Mouse (Mus musculus) limb, embryonic 14.5 days (tissue): ENCODE results near the gene Rac3. TPM values are rescaled to one million over a fixed set of nuclear protein-coding genes. Genes with fewer than 3 reads are reported as not detected.

Source experiments
- ATAC-seq: fragments of 200-750 bp; cut with Nextera tagmentation; 2 replicates; pipeline ENCODE4 v1.8.0; 2017; ENCODE audit warnings: low read depth, moderate number of reproducible peaks, moderate TSS enrichment; ENCODE audit not compliant: low FRiP score
- DNase-seq: peaks from one replicate; pipeline ENCODE4 v3.0.0-alpha.2; 2015; ENCODE audit warnings: low spot score
- H3K27ac ChIP-seq: fragments of 300-500 bp; sonication (generic); replicated peaks from 2 replicates; pipeline ENCODE4 v1.5.1; 2014; ENCODE audit warnings: low read depth, mild to moderate bottlenecking, low read length, moderate library complexity, mixed read lengths
- H3K27me3 ChIP-seq: fragments of 300-500 bp; sonication (generic); 2 replicates; pipeline ENCODE4 v1.6.1; 2014; ENCODE audit warnings: low read length, mixed read lengths; ENCODE audit not compliant: control insufficient read depth, insufficient read depth
- H3K36me3 ChIP-seq: fragments of 300-500 bp; sonication (generic); 2 replicates; pipeline ENCODE4 v1.6.1; 2014; ENCODE audit warnings: mild to moderate bottlenecking, low read length, moderate library complexity, mixed read lengths; ENCODE audit not compliant: control insufficient read depth, insufficient read depth
- H3K4me1 ChIP-seq: fragments of 300-500 bp; sonication (generic); 2 replicates; pipeline ENCODE4 v1.6.1; 2014; ENCODE audit warnings: antibody characterized with exemption, low read length, mixed read lengths; ENCODE audit not compliant: control insufficient read depth, insufficient read depth
- H3K4me2 ChIP-seq: fragments of 300-500 bp; sonication (generic); replicated peaks from 2 replicates; pipeline ENCODE4 v1.6.1; 2014; ENCODE audit warnings: low read depth, mild to moderate bottlenecking, low read length, moderate library complexity; ENCODE audit not compliant: severe bottlenecking
- H3K4me3 ChIP-seq: fragments of 300-500 bp; sonication (generic); replicated peaks from 2 replicates; pipeline ENCODE4 v1.5.1; 2014; ENCODE audit warnings: low read length
- H3K9ac ChIP-seq: fragments of 300-500 bp; sonication (generic); 2 replicates; pipeline ENCODE4 v1.6.1; 2014; ENCODE audit warnings: mild to moderate bottlenecking, low read depth, low read length, moderate library complexity; ENCODE audit not compliant: severe bottlenecking
- H3K9me3 ChIP-seq: fragments of 300-500 bp; sonication (generic); 2 replicates; pipeline ENCODE4 v1.6.1; 2016; ENCODE audit warnings: low read length; ENCODE audit not compliant: control insufficient read depth
- POLR2A ChIP-seq: fragments of 200-500 bp; IDR thresholded peaks from 2 replicates; pipeline ENCODE4 v1.8.0; 2012; ENCODE audit warnings: inconsistent platforms, mild to moderate bottlenecking, moderate library complexity, borderline replicate concordance; ENCODE audit not compliant: insufficient read depth, insufficient read length; ENCODE audit errors: extremely low read depth
- WGBS: fragments of 180-500 bp; shearing (Covaris S2); extraction: QIAGEN DNeasy Blood & Tissue Kit; methylation state at CpG from one replicate; pipeline ENCODE4 v1.1.7; 2014; 5-methylcytosine and 5-hydroxymethylcytosine counted together
- polyA plus RNA-seq, 2 experiments: library from polyadenylated mRNA; depleted of rRNA in 1 of 2; stranded (reverse) in 1 of 2; unstranded in 1 of 2; fragments of >200 nt; fragmentation: Nextera tagmentation in 1 of 2; extraction: Ambion mirVana in 1 of 2; gene quantifications; 2 replicates each; pipeline versions ENCODE4 v1.2.1 to v1.2.3; 2012 to 2014

Gene Rac3
- polyA plus RNA-seq, 2 experiments = 14.1 to 90.1 TPM

DNA sequence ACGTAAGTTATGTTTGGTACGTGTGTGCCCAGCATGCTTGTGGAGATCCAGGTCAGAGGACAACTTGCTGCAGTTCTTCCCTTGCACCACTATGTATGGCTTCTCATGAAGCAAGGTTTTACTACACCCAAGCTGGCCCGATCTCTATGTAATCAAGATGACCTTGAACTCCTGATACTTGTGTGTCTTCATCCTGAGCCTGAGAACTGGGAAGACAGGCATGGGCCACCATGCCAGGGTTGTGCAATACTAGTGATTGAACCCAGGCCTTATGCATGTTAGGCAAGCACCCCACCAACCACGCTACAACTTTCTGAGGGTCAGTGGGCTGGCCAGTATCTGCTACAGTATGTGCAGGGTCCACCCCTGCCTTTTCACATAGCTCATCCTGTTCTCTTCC is 44.3 kb upstream of the Rac3 start:
- TF ChIP-seq POLR2A = no peak
- no peaks in the 10 kb centered on the region for H3K9me3 ChIP-seq
- no peaks in the 10 kb centered on the region for H3K27me3 ChIP-seq
- WGBS = 92% methylated on average over 4 of the region's 4 CpGs
- DNase-seq (no peak), ATAC-seq (no peak)
- no peak overlapping the region for H3K27ac ChIP-seq
- no peak overlapping the region for H3K4me3 ChIP-seq
- no peak overlapping the region for H3K4me2 ChIP-seq
- no peak overlapping the region for H3K9ac ChIP-seq
- peaks cover 40% of the 10 kb centered on the region for H3K36me3 ChIP-seq
- H3K4me1 ChIP-seq = peaks cover 9% of the 10 kb centered on the region

DNA sequence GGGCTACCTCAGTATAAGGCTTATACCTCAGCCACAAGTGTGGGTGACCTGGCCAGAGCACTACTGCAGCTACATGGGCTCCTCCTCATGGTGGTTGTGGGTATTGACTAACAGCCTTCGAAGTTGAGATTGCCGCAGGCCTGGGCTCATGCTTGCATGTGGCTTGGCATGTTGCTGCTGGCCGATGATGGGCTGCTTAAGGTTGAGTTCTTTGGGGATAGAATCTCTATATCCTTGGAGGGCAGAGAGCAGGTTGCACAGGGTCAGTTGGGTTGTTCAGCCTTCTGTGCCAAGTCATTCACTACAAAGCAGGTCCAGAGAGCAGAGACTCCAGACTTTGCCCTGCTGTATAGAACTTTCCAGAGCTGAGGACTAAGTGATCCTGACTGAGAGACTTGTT is 41.4 kb upstream of the Rac3 start:
- no peaks in the 10 kb centered on the region for H3K4me1 ChIP-seq
- no peaks in the 10 kb centered on the region for H3K9me3 ChIP-seq
- no peak overlapping the region for H3K27ac ChIP-seq
- H3K36me3 ChIP-seq = peaks cover 60% of the 10 kb centered on the region
- H3K4me3 ChIP-seq = no peak overlapping the region
- H3K9ac ChIP-seq = no peak overlapping the region
- WGBS = 84% methylated on average over 3 of the region's 3 CpGs
- TF ChIP-seq POLR2A = no peak
- H3K4me2 ChIP-seq = no peak overlapping the region
- no peaks in the 10 kb centered on the region for H3K27me3 ChIP-seq
- DNase-seq (no peak), ATAC-seq (no peak)

DNA sequence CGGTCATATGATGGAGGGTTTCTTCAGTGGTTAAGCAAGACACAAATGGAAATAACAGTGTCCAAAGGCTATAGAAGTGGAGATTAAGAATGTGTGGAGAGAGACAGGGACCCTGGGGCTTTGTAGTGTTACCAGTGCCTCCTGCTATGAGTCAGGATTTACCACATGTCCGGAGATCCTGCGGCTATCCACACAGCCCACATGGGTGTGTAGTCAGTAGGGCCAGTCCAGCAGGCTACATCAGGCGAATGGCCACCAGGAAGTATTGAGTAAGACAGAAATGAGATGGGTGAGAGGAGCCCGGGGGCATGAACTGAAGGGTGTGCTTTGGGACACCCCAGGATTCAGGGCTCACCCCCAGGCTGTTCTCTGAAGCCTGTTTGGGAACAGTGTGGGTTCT is 38.6 kb upstream of the Rac3 start:
- H3K36me3 ChIP-seq = peaks cover 67% of the 10 kb centered on the region
- WGBS = 88% methylated on average over 5 of the region's 5 CpGs
- H3K27me3 ChIP-seq = no peaks in the 10 kb centered on the region
- no peak overlapping the region for H3K27ac ChIP-seq
- ATAC-seq (no peak), DNase-seq (no peak)
- H3K4me2 ChIP-seq = no peak overlapping the region
- H3K4me3 ChIP-seq = no peak overlapping the region
- no peaks in the 10 kb centered on the region for H3K4me1 ChIP-seq
- no peak overlapping the region for H3K9ac ChIP-seq
- no peaks in the 10 kb centered on the region for H3K9me3 ChIP-seq
- TF ChIP-seq POLR2A = no peak

DNA sequence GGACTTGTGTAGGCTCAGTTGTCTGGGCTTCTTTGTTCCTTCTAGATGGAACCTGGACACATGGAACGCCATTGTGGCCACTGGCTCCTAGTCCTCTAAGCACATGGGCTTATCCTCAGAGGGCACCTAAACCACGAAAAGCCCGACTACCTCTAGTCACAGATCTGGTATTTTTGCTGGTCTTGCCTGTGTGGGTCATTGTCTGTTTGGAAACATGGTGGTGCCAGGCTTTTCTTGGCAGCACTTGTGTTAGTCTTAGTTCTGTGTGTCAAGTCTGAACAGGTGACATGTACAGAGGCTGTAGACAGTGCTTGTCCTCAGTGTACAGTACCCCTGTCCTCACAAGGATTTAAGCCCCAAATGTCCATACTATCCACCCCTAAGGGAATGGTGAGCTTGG is 37.7 kb upstream of the Rac3 start:
- no peak for ATAC-seq
- Histone ChIP-seq H3K4me1 (no peaks in the 10 kb centered on the region), H3K27ac (no peak overlapping the region), H3K27me3 (no peaks in the 10 kb centered on the region), H3K9ac (no peak overlapping the region), H3K4me3 (no peak overlapping the region), H3K4me2 (no peak overlapping the region), H3K36me3 (peaks cover 64% of the 10 kb centered on the region), H3K9me3 (no peaks in the 10 kb centered on the region)
- 97% methylated on average over 3 of the region's 3 CpGs for WGBS
- TF ChIP-seq POLR2A = no peak
- no peak for DNase-seq

DNA sequence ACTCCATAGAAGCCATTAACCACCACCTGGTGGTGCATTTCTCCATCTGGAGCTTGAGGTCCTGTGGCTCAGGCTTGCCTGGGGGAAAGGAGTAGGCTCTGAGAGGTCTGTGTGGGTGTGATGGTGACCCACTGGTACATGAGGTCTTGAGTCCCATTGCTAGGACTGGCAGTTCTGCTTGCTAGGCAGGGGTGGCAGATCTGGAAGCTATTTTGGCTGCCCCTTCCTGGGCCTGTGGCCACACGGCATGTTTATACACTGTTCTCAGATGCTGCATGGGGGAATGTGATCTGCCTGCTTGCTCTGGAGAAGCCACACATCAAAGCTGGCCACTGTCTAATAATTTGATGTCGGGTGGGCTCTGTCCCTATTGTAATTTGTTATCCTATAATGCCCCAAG is 37.2 kb upstream of the Rac3 start:
- Histone ChIP-seq H3K36me3 (peaks cover 66% of the 10 kb centered on the region), H3K27ac (no peak overlapping the region)

DNA sequence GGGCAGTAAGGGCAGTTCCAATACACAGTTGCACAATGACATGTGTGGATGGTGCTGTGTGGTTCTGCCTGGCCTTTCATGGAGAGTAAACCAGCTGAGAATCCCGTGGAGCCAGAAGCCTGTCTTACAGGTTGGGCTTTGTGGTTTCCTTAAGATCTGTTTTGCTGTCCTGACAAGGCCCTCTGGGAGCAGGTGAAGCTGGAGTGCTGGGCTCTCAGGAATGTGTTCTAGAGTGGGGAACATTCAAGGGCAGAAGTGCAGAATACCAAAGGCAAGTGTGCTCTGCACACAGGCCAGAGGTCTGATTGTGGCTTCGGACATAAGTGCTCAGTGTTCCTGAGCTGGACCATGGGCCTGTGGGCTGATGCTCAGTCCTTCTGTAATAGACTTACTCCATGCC is 36.6 kb upstream of the Rac3 start:
- Histone ChIP-seq H3K4me2 (no peak overlapping the region), H3K4me3 (no peak overlapping the region), H3K36me3 (peaks cover 66% of the 10 kb centered on the region), H3K4me1 (no peaks in the 10 kb centered on the region), H3K27me3 (no peaks in the 10 kb centered on the region), H3K9me3 (no peaks in the 10 kb centered on the region), H3K27ac (no peak overlapping the region), H3K9ac (no peak overlapping the region)
- 77% methylated on average over 2 of the region's 2 CpGs for WGBS
- no peak for TF ChIP-seq POLR2A
- no peak for ATAC-seq
- no peak for DNase-seq

More for the DNA sequence above, 37.2 kb upstream of the Rac3 start:
- Histone ChIP-seq H3K4me2 (no peak overlapping the region), H3K9ac (no peak overlapping the region), H3K4me3 (no peak overlapping the region), H3K4me1 (no peaks in the 10 kb centered on the region), H3K27me3 (no peaks in the 10 kb centered on the region), H3K9me3 (no peaks in the 10 kb centered on the region)
- no peak for ATAC-seq
- TF ChIP-seq POLR2A = no peak
- WGBS = 70% methylated on average over 2 of the region's 2 CpGs
- DNase-seq = no peak
